Mouse (Mus musculus) left cerebral cortex, adult 2 months (tissue): ENCODE measurements around the gene Rpain. TPM values are rescaled to one million over a fixed set of nuclear protein-coding genes. Genes with fewer than 3 reads are reported as not detected.

Experiments
- DNase-seq, 2 experiments: peaks; one replicate each; pipeline ENCODE4 v3.0.0; 2021 to 2022; ENCODE audit warnings: low spot score in 2 of 2, mixed read lengths in 1 of 2; ENCODE audit errors: extremely low spot score in 1 of 2
- H3K27ac ChIP-seq: fragments of 200-600 bp; 2 replicates; pipeline ENCODE4 v1.8.1; 2022
- H3K4me3 ChIP-seq: fragments of 200-600 bp; 2 replicates; pipeline ENCODE4 v1.8.1; 2022
- CTCF ChIP-seq: fragments of 200-600 bp; IDR thresholded peaks from 2 replicates; pipeline ENCODE4 v1.8.1; 2022; ENCODE audit warnings: antibody characterized with exemption, mild to moderate bottlenecking, moderate library complexity
- intact Hi-C: fragments of 180-260 bp; cut with DNase I; formaldehyde crosslinking; loops from one replicate; pipeline ENCODE4 v1.15.1; 2025
- total RNA-seq, 2 experiments: library from RNA; stranded (reverse); gene quantifications; 2 replicates each; pipeline ENCODE4 v1.2.3; 2021

The Rpain gene
- total RNA-seq, 2 experiments from 2014 or later = 34.0 to 40.5 TPM

- no peak; the same call in 1 of the 2 replicates for TF ChIP-seq CTCF
- intact Hi-C loops = no loop called here
- H3K4me3 ChIP-seq = peak overlapping the region; percentile 90
- H3K27ac ChIP-seq = peak overlapping the region; percentile 85
- no peak for DNase-seq
Measured at GRCm38 (mm10) chr11:70970560-70971540, 837 bp downstream of the Rpain start.

- H3K4me3 ChIP-seq = no peak overlapping the region
- H3K27ac ChIP-seq = no peak overlapping the region
- no peak for DNase-seq
- intact Hi-C loops = no loop called here
- no peak for TF ChIP-seq CTCF
Measured at GRCm38 (mm10) chr11:70972586-70972985, 2.6 kb downstream of the Rpain start.

DNA sequence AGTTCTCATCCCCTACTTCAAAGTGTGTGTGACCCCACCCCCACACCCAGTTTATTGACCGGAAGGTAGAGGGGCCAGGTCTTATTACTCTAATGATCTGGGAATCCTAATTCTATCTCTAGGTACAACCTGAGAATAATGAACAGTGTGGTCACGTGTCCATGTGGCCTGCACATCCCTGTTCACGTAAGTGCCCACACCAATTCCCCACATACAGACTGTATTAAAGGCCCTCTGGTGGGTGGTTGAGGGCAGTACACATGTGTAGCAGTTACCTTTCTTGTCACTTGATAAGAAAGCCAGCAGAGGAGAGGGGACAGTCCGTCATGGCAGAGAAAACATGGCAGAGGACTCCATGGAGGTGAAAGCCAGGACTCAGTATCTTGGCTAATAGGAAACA is 3.9 kb downstream of the Rpain start:
- peak; percentile 26 for TF ChIP-seq CTCF
- no peak for DNase-seq
- intact Hi-C loops = no loop called here
- Histone ChIP-seq H3K4me3 (no peak overlapping the region), H3K27ac (no peak overlapping the region)

- no peak overlapping the region for H3K4me3 ChIP-seq
- intact Hi-C loops = no loop called here
- no peak for TF ChIP-seq CTCF
- no peak overlapping the region for H3K27ac ChIP-seq
- no peak for DNase-seq
Measured at GRCm38 (mm10) chr11:70975193-70975592, 5.2 kb downstream of the Rpain start.

DNA sequence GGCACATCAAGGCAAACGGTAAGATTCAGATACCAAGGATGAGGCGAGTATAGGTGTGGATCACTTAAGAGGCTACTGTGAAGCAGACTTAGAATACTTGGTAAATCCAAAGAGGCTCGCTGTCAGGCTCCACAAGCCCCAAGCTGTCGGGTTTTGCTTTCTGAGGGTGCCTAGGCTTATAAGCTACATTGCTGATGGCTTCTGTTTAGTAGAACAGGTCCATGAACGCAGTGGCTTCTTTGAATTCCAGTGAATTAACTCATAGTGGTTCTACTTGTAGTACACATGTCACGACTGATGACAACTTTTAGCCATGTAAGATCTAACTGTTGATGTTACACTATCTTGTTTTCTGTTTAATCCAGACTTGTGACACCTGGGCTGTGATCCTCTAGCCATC is 7.3 kb downstream of the Rpain start:
- no peak for TF ChIP-seq CTCF
- Histone ChIP-seq H3K27ac (no peak overlapping the region), H3K4me3 (no peak overlapping the region)
- intact Hi-C loops = no loop called here
- DNase-seq = no peak

DNA sequence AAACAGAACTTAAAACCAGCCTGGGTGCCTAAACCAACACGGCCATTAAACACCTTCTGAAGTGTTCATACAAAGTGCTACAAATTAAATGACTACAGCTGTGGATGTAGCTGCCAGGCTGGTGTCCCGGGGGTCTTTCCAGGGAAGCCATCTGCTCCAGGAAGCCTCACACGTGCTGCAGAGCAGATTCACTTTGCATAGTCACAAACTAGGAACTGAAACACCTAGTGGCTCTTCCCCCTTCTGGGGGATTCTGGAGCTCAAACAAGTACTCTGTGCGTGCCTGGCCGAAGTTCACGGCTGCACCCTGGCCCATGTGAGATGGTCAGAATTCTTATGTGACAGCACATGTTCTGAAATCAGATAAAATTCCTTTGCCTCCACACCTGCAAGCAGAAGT is 10.2 kb downstream of the Rpain start:
- no peak for TF ChIP-seq CTCF
- Histone ChIP-seq H3K4me3 (no peak overlapping the region), H3K27ac (no peak overlapping the region)
- intact Hi-C loops = loop anchor here (5.0 kb wide), 1 partner anchor 72 kb away; no protein-coding TSS in a partner anchor
- DNase-seq = no peak

GRCm38 (mm10) chr11:70980751-70981510 is 10.9 kb downstream of the Rpain start:
- no peak for DNase-seq
- H3K27ac ChIP-seq = no peak overlapping the region
- intact Hi-C loops = loop anchor here (5.0 kb wide), 1 partner anchor 71 kb away; no protein-coding TSS in a partner anchor
- no peak for TF ChIP-seq CTCF
- no peak overlapping the region for H3K4me3 ChIP-seq

DNA sequence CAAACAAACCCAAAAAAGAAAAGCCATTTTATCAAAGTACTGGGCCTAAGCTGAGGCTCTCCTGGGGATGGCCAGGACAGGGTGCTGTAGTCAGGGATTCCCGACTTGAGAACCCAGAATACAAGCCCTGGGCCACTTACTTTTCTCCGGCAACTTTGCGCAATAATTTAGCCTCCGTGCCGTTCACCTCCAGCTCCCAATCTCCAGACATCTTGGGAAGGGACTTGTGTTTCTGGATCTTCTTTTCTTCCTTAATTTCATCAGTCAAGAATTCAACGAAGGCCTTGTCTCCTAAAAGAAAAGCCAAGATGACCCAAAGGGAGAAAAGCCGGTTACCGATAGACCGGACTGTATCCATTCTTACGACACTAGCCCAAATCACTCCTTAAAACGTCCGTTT is 12.0 kb downstream of the Rpain start:
- Histone ChIP-seq H3K4me3 (peak overlapping the region; percentile 83), H3K27ac (no peak overlapping the region; the same call in 1 of the 2 replicates)
- intact Hi-C loops = loop anchor here (1.0 to 5.0 kb wide), 2 partner anchors 22 to 70 kb away; partner anchors contain the start of gene Dhx33
- no peak for TF ChIP-seq CTCF
- DNase-seq = no peak

GRCm38 (mm10) chr11:70982557-70983228 is 12.7 kb downstream of the Rpain start, which contains the start of gene C1qbp:
TSS of gene C1qbp (minus strand) at chr11:70983026.
- H3K27ac ChIP-seq = peak within 1 kb of the TSS; percentile 82
- intact Hi-C loops = loop anchor here (1.0 to 5.0 kb wide), 2 partner anchors 22 to 70 kb away; partner anchors contain the start of gene Dhx33
- TF ChIP-seq CTCF = peak; percentile 99
- peak; percentile 93 to 96 for DNase-seq
- H3K4me3 ChIP-seq = peak within 1 kb of the TSS; percentile 83

- no peak for TF ChIP-seq CTCF
Measured at GRCm38 (mm10) chr11:71001167-71001566, 31.2 kb downstream of the Rpain start.

More at GRCm38 (mm10) chr11:71001167-71001566, 31.2 kb downstream of the Rpain start:
- Histone ChIP-seq H3K27ac (no peak overlapping the region), H3K4me3 (no peak overlapping the region)
- DNase-seq = no peak
- intact Hi-C loops = loop anchor here (5.0 kb wide), 1 partner anchor 51 kb away; no protein-coding TSS in a partner anchor
